Mouse (Mus musculus) urinary bladder, postnatal 25 days (tissue): ENCODE results near the gene Lyve1.
A peak's percentile ranks its signal among the peaks of the same experiment; 100 is the strongest.
"Not testable (repeated sequence)": the region's sequence is repeated elsewhere in the genome, so short reads cannot be mapped to it uniquely, and the experiment has no call there.

Source experiments
- DNase-seq: peaks from one replicate; pipeline ENCODE4 v3.0.0; 2022; ENCODE audit warnings: low spot score

The Lyve1 gene

GRCm38 (mm10) chr7:110862751-110863289, at the start of gene Lyve1:
Gene Lyve1, minus strand, starts transcription at chr7:110863239.
- DNase-seq, result no peak

GRCm38 (mm10) chr7:110908209-110909144, 45.4 kb upstream of the Lyve1 start:
- DNase-seq, result no peak

- DNase-seq, result no peak
These were observed 43.5 kb upstream of the Lyve1 start for GRCm38 (mm10) chr7:110906566-110906965.

- DNase-seq, result no peak
These were observed 40.2 kb upstream of the Lyve1 start for GRCm38 (mm10) chr7:110903226-110903625.

GRCm38 (mm10) chr7:110897202-110897601, 34.2 kb upstream of the Lyve1 start:
- no peak for DNase-seq

GRCm38 (mm10) chr7:110896453-110896852, 33.4 kb upstream of the Lyve1 start:
- no peak for DNase-seq

- not testable (repeated sequence) for DNase-seq
These were observed 32.7 kb upstream of the Lyve1 start for GRCm38 (mm10) chr7:110895772-110896171.

GRCm38 (mm10) chr7:110894673-110895072, 31.6 kb upstream of the Lyve1 start:
- DNase-seq, result no peak

GRCm38 (mm10) chr7:110893943-110894610, 31.0 kb upstream of the Lyve1 start:
- no peak for DNase-seq

GRCm38 (mm10) chr7:110891501-110891986, 28.5 kb upstream of the Lyve1 start:
- peak; percentile 18 for DNase-seq

- no peak for DNase-seq
These were observed 18.8 kb upstream of the Lyve1 start for GRCm38 (mm10) chr7:110881746-110882333.

- no peak for DNase-seq
These were observed 15.0 kb upstream of the Lyve1 start for GRCm38 (mm10) chr7:110878028-110878427.

- DNase-seq, result no peak
These were observed 13.9 kb upstream of the Lyve1 start for GRCm38 (mm10) chr7:110876965-110877364.

GRCm38 (mm10) chr7:110868807-110869206, 5.8 kb upstream of the Lyve1 start:
- no peak for DNase-seq

- DNase-seq, result no peak
These were observed 4.1 kb upstream of the Lyve1 start for GRCm38 (mm10) chr7:110867116-110867515.

- no peak for DNase-seq
These were observed 3.0 kb upstream of the Lyve1 start for GRCm38 (mm10) chr7:110866021-110866420.

- no peak for DNase-seq
These were observed 2.5 kb upstream of the Lyve1 start for GRCm38 (mm10) chr7:110865570-110865969.

- no peak for DNase-seq
These were observed 2.0 kb upstream of the Lyve1 start for GRCm38 (mm10) chr7:110865038-110865437.

- DNase-seq, result no peak
These were observed 2.9 kb downstream of the Lyve1 start for GRCm38 (mm10) chr7:110860129-110860528.

GRCm38 (mm10) chr7:110855604-110856003, 7.4 kb downstream of the Lyve1 start:
- DNase-seq, result no peak

GRCm38 (mm10) chr7:110854927-110855546, 8.0 kb downstream of the Lyve1 start:
- DNase-seq, result no peak

- DNase-seq, result no peak
These were observed 8.5 kb downstream of the Lyve1 start for GRCm38 (mm10) chr7:110854519-110854918.
